Mouse (Mus musculus): ENCODE measurements around the gene Nek10.
"Not testable (repeated sequence)": the region's sequence is repeated elsewhere in the genome, so short reads cannot be mapped to it uniquely, and the experiment has no call there.

Gene Nek10

DNA sequence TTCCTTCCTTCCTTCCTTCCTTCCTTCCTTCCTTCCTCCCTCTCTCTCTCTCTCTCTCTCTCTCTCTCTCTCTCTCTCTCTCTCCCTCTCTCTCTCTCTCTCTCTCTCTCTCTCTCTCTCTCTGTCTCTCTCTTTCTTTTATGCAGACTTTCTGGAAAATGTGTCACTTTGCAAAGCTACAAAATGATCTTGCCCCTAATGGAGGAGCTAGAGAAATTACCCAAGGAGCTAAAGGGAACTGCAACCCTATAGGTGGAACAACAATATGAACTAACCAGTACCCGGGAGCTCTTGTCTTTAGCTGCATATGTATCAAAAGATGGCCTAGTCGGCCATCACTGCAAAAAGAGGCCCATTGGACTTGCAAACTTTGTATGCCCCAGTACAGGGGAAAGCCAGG lies at the start of gene Nek10:
Gene Nek10, plus strand, starts transcription at position 301 of the 400 bp plus-strand sequence.
- in situ Hi-C loops (cut with MboI), result not testable (repeated sequence)

DNA sequence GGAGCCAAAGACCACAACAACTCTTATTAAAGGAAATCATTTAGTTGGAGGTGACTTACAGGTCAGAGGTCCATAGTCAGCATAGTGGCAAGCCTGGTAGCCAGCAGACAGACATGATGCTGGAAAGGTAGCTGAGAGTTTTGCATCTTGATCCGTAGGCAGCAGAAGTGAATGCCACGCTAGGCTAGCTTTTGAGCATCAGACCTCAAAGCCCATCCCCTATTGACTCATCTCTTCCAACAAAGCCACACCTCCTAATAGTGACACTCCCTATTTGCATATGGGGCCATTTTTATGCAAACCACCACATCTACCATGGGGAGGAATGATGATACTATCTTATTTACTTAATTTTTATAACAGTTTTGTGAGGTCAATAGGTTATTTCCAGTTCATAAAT lies 22.0 kb upstream of the Nek10 start:
- in situ Hi-C loops (cut with MboI), result no loop called here

- in situ Hi-C loops (cut with MboI), result no loop called here
These were observed 19.0 kb upstream of the Nek10 start for GRCm38 (mm10) chr14:14784223-14784622.

DNA sequence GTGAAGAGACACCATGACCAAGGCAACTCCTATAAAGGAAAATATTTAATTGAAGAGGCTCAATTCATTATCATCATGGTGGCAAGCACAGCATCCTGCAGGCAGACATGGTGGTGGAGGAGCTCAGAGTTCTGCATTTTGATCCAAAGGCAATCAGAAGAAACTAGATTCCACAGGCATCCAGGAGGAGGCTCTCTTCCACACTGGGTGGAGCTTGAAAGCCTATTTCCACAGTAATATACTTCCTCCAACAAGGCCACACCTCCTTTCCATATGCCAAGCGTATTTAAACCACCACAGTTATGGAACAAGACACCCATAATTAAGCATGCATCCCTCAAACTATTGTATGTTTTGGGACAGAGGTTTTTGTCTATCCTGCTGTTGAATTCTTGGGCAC lies 16.2 kb upstream of the Nek10 start:
- in situ Hi-C loops (cut with MboI), result no loop called here

GRCm38 (mm10) chr14:14789840-14790470 lies 13.3 kb upstream of the Nek10 start:
- in situ Hi-C loops (cut with MboI), result no loop called here

DNA sequence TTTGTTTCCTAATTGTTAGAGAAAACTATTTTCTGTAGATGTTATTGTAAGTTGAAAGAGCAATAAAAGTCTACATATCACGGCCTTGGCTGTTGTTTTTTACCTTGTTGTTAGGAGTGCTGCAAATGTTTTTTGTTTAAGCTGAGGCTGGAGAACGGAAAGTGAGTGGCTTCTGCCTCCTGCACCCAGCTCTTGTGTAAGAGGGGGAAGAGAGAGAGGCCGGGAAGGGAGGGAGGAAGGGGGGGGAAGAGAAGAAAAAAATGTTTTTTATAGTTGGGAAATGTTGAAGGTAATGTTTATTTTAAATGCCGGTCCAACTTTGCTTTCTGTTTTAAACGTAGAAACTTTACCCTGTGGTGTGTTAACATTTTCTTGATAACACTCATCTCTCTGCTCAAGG lies 3.4 kb upstream of the Nek10 start:
- in situ Hi-C loops (cut with MboI), result no loop called here

DNA sequence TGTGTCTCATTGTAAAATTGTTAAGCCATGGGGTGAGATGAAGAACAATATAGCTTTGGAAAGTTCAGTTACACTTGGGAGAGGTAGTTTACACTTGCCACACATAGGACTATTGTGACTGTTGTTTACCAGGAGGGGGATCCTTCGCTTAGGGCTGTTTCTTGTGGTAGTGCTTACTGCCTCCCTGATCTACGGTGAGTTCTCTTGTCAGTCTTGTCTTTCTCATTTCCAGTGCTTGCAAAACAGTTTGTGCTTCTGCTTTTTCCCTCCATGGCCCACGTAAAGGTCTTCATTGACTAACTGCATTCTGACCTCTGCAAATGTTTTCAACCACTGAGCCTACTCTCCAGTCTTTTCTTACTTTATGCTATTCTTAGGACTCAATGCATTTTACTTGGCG lies 2.9 kb upstream of the Nek10 start:
- in situ Hi-C loops (cut with MboI), result no loop called here

DNA sequence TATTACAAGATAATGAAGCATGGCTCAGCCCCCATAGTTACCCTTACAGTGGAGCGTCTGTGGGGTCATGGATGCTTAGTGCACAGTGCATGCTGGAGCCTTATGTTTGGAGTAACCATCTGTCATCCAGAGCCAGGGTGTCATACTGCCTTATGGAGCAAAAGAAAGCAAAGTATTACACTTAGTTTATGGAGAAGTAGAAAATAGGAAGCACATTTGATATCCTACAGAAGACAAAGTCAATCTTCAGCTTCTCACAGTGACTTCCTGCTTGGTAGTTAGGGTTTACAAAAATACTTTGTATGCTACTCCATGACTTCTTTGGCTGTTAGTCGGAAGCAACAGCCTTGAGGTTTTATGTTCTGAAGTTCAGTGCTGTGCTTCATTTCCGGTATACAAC lies 2.4 kb upstream of the Nek10 start:
- in situ Hi-C loops (cut with MboI), result no loop called here

- in situ Hi-C loops (cut with MboI), result no loop called here
These were observed 804 bp downstream of the Nek10 start for GRCm38 (mm10) chr14:14803921-14804517.

- in situ Hi-C loops (cut with MboI), result no loop called here
These were observed 1.4 kb downstream of the Nek10 start for GRCm38 (mm10) chr14:14804518-14805212.

DNA sequence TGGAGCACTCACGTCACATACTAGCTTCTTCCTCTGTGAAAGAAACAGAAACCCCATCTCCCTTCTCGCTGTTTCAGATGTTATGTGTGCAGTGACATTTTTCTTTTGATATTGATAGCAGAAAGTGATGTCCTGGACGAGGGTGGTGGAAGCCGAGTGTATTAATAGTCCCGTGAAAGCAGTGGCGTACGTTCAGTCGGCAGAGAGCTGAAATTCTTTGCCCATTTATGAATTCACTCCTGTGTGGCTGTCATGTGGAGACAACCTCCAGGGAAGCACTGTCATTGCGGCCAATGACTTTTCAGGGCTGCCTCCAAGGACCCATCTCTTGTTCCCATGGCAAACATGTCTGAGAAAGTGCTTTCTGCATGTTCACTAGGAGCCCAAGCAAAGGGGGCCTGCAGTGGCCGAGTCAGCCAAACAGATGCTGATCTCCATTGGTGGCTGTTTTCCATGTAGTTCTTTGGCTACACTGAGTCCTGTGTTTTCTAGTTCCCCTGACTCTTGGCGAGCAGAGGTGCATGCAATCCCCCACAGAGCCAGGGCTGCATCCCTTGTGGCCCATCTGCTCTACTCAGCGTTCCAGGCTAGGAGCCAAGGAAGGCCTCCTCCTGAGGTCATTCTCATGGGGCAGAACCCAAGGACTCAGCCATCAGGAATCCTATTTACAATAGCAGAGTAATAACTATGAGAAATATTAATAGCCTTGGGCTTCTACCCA lies 29.5 kb downstream of the Nek10 start:
- in situ Hi-C loops (cut with MboI), result no loop called here

- in situ Hi-C loops (cut with MboI), result no loop called here
These were observed 30.3 kb downstream of the Nek10 start for GRCm38 (mm10) chr14:14833498-14833897.

DNA sequence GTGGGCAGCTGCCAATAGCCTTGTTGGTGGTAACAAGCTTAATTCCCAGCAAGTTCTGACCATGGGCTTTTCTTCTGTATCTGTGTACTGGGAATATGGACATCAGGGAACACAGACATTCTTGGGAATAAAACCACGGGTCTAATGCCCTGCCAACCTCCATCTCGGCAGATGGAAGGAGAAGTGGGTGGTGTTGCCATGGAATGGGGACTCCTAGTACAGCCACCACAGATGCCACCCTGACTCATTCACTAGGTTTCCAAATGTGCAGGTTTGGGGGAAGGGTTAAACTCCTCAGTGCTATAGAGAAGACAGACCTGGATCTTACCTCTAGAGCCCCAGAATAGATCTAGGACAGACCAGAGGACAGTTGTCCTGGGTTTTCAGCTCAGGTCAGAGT lies 31.1 kb downstream of the Nek10 start:
- in situ Hi-C loops (cut with MboI), result no loop called here

DNA sequence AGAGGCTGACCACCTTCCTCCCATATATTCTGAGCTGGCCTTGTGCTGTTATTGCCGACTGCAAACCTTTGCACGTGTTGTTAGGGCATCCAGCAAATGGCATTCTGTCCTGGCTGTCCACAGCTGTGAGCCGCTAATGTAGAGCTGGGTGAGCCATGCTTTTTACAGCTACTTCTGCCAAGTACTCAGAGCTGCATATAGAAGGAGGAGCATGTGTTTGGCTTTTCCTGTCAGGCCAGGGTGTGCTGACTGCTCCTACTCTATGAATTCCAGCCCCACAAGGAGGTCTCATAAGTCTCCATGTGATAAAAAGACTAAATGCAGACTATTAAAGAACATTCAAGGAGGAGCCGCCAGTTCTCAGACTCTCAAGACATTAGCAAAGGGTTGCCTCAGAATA lies 34.4 kb downstream of the Nek10 start:
- in situ Hi-C loops (cut with MboI), result no loop called here

DNA sequence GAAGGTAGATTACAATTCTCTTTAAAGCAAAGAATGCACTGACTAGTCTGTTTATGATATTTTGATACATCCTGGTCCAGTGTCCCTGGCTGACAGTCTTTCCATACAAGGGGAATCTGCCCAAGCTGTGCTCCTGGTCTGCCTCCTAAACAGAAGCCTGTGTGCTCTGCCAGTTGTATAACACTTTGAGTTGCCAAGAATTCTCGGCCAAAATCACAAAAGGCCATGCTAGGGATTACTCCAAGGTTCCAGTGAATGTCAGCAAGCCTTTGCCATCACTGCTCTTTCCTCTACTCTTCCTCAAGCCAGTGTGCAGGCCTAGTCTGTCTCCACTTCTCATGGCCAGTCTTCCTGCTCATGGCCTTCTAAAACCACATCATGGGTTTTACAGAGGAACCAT lies 34.9 kb downstream of the Nek10 start:
- in situ Hi-C loops (cut with MboI), result no loop called here

DNA sequence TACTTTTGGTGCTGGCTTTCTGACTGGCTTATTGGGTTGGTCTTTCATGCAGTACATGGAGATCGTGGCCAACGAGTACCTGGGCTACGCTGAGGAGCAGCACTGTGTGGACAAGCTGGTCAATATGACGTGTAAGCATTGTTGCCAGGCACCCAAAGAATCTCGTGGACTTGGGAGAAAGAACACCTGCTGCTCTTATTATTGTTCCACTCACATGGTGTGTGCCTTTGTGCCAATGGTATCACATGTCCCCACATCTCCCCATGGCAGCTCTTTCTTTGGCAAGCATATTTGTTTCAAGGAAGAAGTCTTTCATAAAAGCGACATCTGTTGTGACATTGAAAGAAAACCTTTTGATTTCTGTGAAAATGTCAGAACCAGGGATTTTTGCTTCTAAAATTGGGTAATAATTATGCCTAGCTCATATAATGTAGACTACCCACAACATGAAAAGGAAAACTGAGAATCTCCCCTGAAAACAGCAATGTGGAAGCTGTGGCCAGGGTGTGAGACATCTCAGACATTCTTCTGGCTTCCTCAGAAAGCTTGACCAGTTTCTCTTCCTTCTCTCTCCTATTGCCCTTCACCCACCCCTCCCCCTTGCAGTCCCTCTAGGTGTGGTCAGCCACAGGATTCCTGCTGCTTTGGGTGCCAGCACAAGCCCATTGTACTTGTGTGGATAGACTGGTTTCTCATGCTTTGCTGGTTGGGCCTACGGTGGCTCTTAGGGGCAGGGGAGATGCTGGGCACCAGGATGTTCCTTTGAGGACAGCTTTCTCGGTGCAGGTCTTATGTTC lies 39.7 kb downstream of the Nek10 start:
- in situ Hi-C loops (cut with MboI), result no loop called here

- in situ Hi-C loops (cut with MboI), result loop anchor here (25.0 kb wide), 1 partner anchor 1359 kb away; no protein-coding TSS in a partner anchor
These were observed 49.6 kb downstream of the Nek10 start for GRCm38 (mm10) chr14:14852838-14853237.

DNA sequence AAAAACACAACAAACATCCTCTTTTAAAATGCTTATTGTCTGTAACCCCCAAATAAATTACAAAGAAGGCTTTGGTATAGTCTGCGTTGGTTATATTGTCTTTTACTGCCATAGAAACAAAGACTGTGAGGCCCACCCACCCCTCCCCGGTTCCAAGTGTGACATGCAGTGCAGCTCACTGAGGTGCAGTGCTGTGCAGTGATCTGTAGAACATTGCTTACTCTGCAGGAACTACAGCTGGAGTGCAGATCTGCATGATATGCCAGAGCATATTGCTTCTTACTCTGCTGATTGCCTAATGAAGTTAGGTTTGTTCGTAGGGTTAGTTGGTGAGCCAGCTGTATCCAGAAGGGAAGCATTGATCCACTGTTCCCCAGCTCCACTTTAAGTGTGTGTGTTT lies 57.1 kb downstream of the Nek10 start:
- in situ Hi-C loops (cut with MboI), result loop anchor here (25.0 kb wide), 1 partner anchor 1352 kb away; no protein-coding TSS in a partner anchor

- in situ Hi-C loops (cut with MboI), result loop anchor here (25.0 kb wide), 1 partner anchor 1348 kb away; no protein-coding TSS in a partner anchor
These were observed 60.6 kb downstream of the Nek10 start for GRCm38 (mm10) chr14:14863690-14864356.

- in situ Hi-C loops (cut with MboI), result loop anchor here (25.0 kb wide), 1 partner anchor 1343 kb away; no protein-coding TSS in a partner anchor
These were observed 66.0 kb downstream of the Nek10 start for GRCm38 (mm10) chr14:14869239-14869638.

DNA sequence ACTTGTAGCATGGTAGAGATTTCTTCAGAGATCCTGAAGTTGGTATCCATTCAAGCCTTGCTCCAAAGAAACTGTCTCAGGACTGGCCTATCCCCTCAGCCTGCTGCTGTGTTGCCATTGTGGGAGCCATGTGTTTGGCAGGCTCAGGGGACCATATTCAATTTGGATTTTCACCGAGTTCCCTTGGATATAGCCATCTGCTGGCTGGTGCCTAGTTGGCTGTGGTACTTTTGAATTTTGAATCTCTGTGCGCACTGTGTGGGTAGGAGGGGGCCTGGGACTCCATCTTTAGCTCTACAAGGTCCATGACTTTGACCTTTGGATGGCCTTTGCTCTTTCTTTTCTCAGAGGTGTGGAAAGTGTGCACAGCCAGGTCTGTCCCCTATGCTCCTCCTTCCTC lies 66.8 kb downstream of the Nek10 start:
- in situ Hi-C loops (cut with MboI), result loop anchor here (25.0 kb wide), 1 partner anchor 1342 kb away; no protein-coding TSS in a partner anchor
